Mouse (Mus musculus) forebrain, embryonic 16.5 days (tissue): Measurements from ENCODE around the gene Neurl4. TPM values are rescaled to one million over a fixed set of nuclear protein-coding genes. Genes with fewer than 3 reads are reported as not detected.

Experiments
- ATAC-seq: fragments of 200-750 bp; cut with Nextera tagmentation; 2 replicates; pipeline ENCODE4 v1.8.0; 2017; ENCODE audit warnings: mild to moderate bottlenecking, moderate library complexity
- H3K27ac ChIP-seq: fragments of 300-500 bp; sonication (generic); 2 replicates; pipeline ENCODE4 v1.5.1; 2014; ENCODE audit warnings: low read length, control low read depth
- H3K27me3 ChIP-seq: fragments of 300-500 bp; sonication (generic); replicated peaks from 2 replicates; pipeline ENCODE4 v1.6.1; 2014; ENCODE audit warnings: low read length; ENCODE audit not compliant: control insufficient read depth, insufficient read depth
- H3K36me3 ChIP-seq: fragments of 300-500 bp; sonication (generic); 2 replicates; pipeline ENCODE4 v1.6.1; 2014; ENCODE audit not compliant: control insufficient read depth, insufficient read depth
- H3K4me1 ChIP-seq: fragments of 300-500 bp; sonication (generic); replicated peaks from 2 replicates; pipeline ENCODE4 v1.6.1; 2014; ENCODE audit warnings: low read length; ENCODE audit not compliant: control insufficient read depth, insufficient read depth
- H3K4me2 ChIP-seq: fragments of 300-500 bp; sonication (generic); 2 replicates; pipeline ENCODE4 v1.6.1; 2014; ENCODE audit warnings: mild to moderate bottlenecking, low read length, control low read depth
- H3K4me3 ChIP-seq: fragments of 300-500 bp; sonication (generic); replicated peaks from 2 replicates; pipeline ENCODE4 v1.5.1; 2014; ENCODE audit warnings: mild to moderate bottlenecking, low read length, control low read depth
- H3K9ac ChIP-seq: fragments of 300-500 bp; sonication (generic); replicated peaks from 2 replicates; pipeline ENCODE4 v1.6.1; 2014; ENCODE audit warnings: low read depth, low read length, control low read depth
- H3K9me3 ChIP-seq: fragments of 300-500 bp; sonication (generic); 2 replicates; pipeline ENCODE4 v1.6.1; 2016; ENCODE audit warnings: low read length; ENCODE audit not compliant: control insufficient read depth
- WGBS: fragments of 180-500 bp; shearing (Covaris S2); extraction: QIAGEN DNeasy Blood & Tissue Kit; methylation state at CpG from one replicate; pipeline ENCODE4 v1.1.7; 2014; 5-methylcytosine and 5-hydroxymethylcytosine counted together
- polyA plus RNA-seq: library from polyadenylated mRNA; unstranded; fragments of >200 nt; fragmentation: Nextera tagmentation; extraction: Ambion mirVana; gene quantifications from 2 replicates; pipeline ENCODE4 v1.2.1, GENCODE M21; 2015

The Neurl4 gene
- polyA plus RNA-seq, 1 experiment from 2014 or later = 21.5 TPM

DNA sequence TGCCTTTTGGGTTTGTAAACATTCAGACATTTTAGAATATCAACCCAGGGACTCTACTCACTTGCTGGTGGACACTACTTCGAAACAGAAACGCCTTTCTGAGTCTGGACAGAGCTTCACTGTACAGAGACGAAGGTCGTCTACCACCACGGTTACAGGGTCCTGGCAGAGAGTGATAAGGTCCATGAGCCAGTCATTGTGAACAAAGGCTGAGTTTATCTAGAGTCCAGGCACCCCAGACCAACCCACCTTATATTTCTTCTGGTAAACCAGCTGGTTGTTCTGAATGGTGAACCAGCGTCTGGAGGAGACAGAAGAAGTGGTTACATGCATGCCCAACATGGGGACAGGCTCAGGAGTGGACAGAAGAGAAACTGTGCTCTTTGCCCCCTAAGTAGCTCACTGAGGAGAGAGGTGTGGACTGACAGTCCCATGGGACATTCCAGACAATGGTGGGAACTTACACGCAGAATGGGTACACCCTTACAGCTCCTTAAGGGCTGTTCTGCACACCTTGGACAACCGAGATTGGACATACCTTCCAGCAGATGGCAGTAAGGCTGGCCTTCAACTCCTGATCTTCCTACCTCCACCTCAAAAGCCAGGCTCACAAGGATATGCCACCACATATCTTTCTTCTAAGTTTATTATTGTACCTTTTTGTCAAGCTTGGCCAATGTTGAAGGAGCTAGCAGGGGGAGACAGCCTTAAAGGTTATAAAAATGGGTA lies 13.8 kb upstream of the Neurl4 start:
- Histone ChIP-seq H3K27me3 (0 out of 2 replicates have a peak, but pooled peaks cover 2% of the 10 kb centered on the region), H3K4me1 (no peaks in the 10 kb centered on the region), H3K9me3 (no peaks in the 10 kb centered on the region), H3K9ac (no peak overlapping the region), H3K4me3 (no peak overlapping the region), H3K36me3 (no peaks in the 10 kb centered on the region), H3K4me2 (no peak overlapping the region), H3K27ac (no peak overlapping the region)
- WGBS = 74% methylated on average over 8 of the region's 8 CpGs
- no peak for ATAC-seq

GRCm38 (mm10) chr11:69891482-69891881 lies 9.4 kb upstream of the Neurl4 start:
- Histone ChIP-seq H3K27ac (no peak overlapping the region), H3K4me1 (no peaks in the 10 kb centered on the region), H3K36me3 (no peaks in the 10 kb centered on the region), H3K4me2 (no peak overlapping the region), H3K4me3 (no peak overlapping the region), H3K9ac (no peak overlapping the region), H3K27me3 (no peaks in the 10 kb centered on the region), H3K9me3 (no peaks in the 10 kb centered on the region)
- WGBS = 60% methylated on average over 4 of the region's 4 CpGs
- no peak for ATAC-seq

- no peak overlapping the region for H3K9ac ChIP-seq
- H3K36me3 ChIP-seq = no peaks in the 10 kb centered on the region
- no peaks in the 10 kb centered on the region for H3K27me3 ChIP-seq
- no peak for ATAC-seq
- no peak overlapping the region for H3K4me2 ChIP-seq
- 85% methylated on average over 5 of the region's 5 CpGs for WGBS
- no peaks in the 10 kb centered on the region for H3K9me3 ChIP-seq
- peaks cover 16% of the 10 kb centered on the region for H3K4me1 ChIP-seq
- H3K4me3 ChIP-seq = no peak overlapping the region
- H3K27ac ChIP-seq = no peak overlapping the region
Observed at GRCm38 (mm10) chr11:69894671-69895070, 6.2 kb upstream of the Neurl4 start.

DNA sequence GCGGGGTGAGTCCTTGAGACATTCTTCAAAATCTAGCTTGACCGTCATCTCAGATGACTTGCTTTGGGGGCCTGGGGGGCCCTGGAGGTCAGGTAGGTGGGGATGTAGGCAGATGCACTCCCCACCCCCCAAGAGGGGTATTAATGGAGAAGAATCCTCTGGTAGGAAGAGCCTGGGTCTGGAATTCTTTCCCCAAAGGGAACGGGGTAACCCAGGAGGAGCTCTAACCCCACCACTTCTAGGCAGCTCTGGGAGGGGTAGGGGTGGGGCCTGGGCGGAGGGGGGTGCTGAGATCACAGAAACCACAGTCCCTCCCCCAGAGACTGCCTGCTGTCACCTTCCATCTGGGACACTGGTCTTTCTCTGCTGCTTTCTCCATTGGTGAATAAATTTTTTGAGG lies 5.6 kb upstream of the Neurl4 start, which contains the start of gene Acap1:
Gene Acap1 (minus strand): TSS at position 249 of the 400 bp plus-strand sequence.
- Histone ChIP-seq H3K4me1 (peaks cover 19% of the 10 kb centered on the region), H3K27me3 (no peaks in the 10 kb centered on the region), H3K4me3 (no peak within 1 kb of the TSS), H3K9me3 (no peaks in the 10 kb centered on the region), H3K27ac (no peak within 1 kb of the TSS), H3K9ac (no peak within 1 kb of the TSS), H3K4me2 (no peak within 1 kb of the TSS), H3K36me3 (no peaks in the 10 kb centered on the region)
- WGBS = 76% methylated on average over 4 of the region's 4 CpGs
- ATAC-seq = no peak

GRCm38 (mm10) chr11:69899870-69900269 lies 1.0 kb upstream of the Neurl4 start:
- peak overlapping the region; percentile 98 for H3K27ac ChIP-seq
- no peaks in the 10 kb centered on the region for H3K27me3 ChIP-seq
- no peak for ATAC-seq
- H3K4me3 ChIP-seq = peak overlapping the region; percentile 78
- 13% methylated on average over 4 of the region's 4 CpGs for WGBS
- H3K9me3 ChIP-seq = no peaks in the 10 kb centered on the region
- peak overlapping the region; percentile 92 for H3K9ac ChIP-seq
- peaks cover 11% of the 10 kb centered on the region for H3K36me3 ChIP-seq
- H3K4me2 ChIP-seq = peak overlapping the region; percentile 92
- peaks cover 31% of the 10 kb centered on the region for H3K4me1 ChIP-seq

DNA sequence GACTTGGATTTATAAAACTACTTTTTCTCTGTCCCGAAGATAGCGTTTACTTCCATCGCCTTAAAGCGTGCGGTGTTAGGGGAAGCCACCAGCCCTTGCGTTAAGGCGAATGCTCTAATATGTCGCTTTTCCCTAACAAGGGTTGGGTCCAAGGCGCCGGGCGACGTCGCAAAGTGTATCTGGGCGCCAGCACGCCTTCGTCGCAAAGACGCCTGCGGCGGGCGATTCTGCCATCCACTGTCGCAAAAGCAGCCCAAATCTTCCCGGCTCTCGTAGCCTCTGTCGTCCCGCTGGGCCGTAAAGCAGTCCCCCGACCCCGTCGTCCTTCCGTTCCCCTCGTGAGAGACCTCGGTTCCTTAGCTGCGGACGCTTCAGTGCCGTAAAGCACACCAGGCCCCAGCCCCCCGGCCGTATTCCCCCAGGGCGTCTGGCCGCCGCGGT lies 554 bp downstream of the Neurl4 start:
- peaks cover 31% of the 10 kb centered on the region for H3K4me1 ChIP-seq

GRCm38 (mm10) chr11:69901993-69902392 lies 1.1 kb downstream of the Neurl4 start:
- WGBS = under 1% methylated on average over 36 of the region's 39 CpGs
- peak overlapping the region; percentile 92 for H3K4me2 ChIP-seq
- H3K4me1 ChIP-seq = peaks cover 31% of the 10 kb centered on the region
- no peaks in the 10 kb centered on the region for H3K27me3 ChIP-seq
- no peaks in the 10 kb centered on the region for H3K9me3 ChIP-seq
- peak overlapping the region; percentile 98 for H3K27ac ChIP-seq
- peak overlapping the region; percentile 92 for H3K9ac ChIP-seq
- peaks cover 24% of the 10 kb centered on the region for H3K36me3 ChIP-seq
- ATAC-seq = no peak
- peak overlapping the region; percentile 78 for H3K4me3 ChIP-seq

More for the DNA sequence above, 554 bp downstream of the Neurl4 start:
- Histone ChIP-seq H3K4me2 (peak overlapping the region; percentile 92), H3K9me3 (no peaks in the 10 kb centered on the region), H3K36me3 (peaks cover 18% of the 10 kb centered on the region), H3K27me3 (no peaks in the 10 kb centered on the region), H3K9ac (peak overlapping the region; percentile 92), H3K27ac (peak overlapping the region; percentile 98), H3K4me3 (peak overlapping the region; percentile 78)
- peak; percentile 74 for ATAC-seq
- under 1% methylated on average over 40 of the region's 42 CpGs for WGBS

- WGBS = 89% methylated on average over 13 of the region's 13 CpGs
- Histone ChIP-seq H3K4me1 (peaks cover 31% of the 10 kb centered on the region), H3K36me3 (peaks cover 32% of the 10 kb centered on the region), H3K4me3 (no peak overlapping the region; the same call in 1 of the 2 replicates), H3K27ac (no peak overlapping the region), H3K27me3 (no peaks in the 10 kb centered on the region), H3K9ac (no peak overlapping the region), H3K4me2 (no peak overlapping the region; the same call in 1 of the 2 replicates), H3K9me3 (no peaks in the 10 kb centered on the region)
- no peak for ATAC-seq
Observed at GRCm38 (mm10) chr11:69902972-69903371, 2.1 kb downstream of the Neurl4 start.

- WGBS = 95% methylated on average over 9 of the region's 9 CpGs
- H3K27ac ChIP-seq = no peak overlapping the region
- H3K4me3 ChIP-seq = no peak overlapping the region
- peaks cover 42% of the 10 kb centered on the region for H3K36me3 ChIP-seq
- ATAC-seq = no peak
- no peak overlapping the region for H3K9ac ChIP-seq
- no peaks in the 10 kb centered on the region for H3K27me3 ChIP-seq
- H3K9me3 ChIP-seq = no peaks in the 10 kb centered on the region
- no peak overlapping the region for H3K4me2 ChIP-seq
- peaks cover 18% of the 10 kb centered on the region for H3K4me1 ChIP-seq
Observed at GRCm38 (mm10) chr11:69904311-69904710, 3.4 kb downstream of the Neurl4 start.
